Mouse (Mus musculus) ovary, postnatal 36 days (tissue): ENCODE data around the gene Sbsn.

ENCODE experiments used
- DNase-seq: peaks from one replicate; pipeline ENCODE4 v3.0.0; 2022; ENCODE audit warnings: low spot score, mixed read lengths

Sbsn gene

DNA sequence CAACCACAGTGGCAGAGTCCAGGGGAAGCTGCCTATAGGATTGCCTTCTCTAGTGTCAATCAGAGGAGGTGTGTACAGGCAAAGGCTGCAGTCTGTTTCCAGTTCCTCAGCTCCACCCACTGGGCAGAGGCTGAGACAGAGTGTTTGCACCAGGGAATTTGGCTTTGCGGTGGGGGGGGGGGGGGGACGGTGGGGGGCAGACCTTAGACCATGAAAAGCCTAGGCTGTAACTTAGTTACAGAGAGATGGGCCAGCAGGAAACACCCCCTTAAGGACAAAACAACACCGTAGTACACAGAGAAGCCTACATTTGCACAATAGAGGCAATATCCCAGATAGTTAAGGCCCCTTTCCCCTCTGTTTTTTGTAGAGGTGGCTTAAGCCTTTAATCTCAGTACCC lies 5.7 kb downstream of the Sbsn start:
- DNase-seq: no peak

DNA sequence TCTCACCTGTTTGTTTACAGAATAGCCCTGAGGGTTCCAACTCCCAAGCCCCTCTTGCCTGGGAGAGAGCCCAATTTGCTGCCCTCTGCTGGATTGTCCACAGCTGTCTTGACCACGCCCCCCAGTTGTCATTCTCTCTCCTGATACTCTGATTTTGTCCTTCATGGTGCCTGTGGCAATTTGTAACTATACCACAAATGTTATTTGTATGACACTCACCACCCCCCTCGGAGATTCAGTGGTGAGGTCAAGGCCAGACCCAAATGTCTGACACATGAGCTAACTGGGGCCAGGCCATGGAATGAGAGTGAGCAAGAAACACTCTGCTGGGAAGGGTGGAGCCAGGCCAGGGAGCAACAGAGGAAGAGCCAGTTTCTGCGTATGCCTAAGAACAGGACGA lies 7.6 kb downstream of the Sbsn start:
- DNase-seq: no peak

DNA sequence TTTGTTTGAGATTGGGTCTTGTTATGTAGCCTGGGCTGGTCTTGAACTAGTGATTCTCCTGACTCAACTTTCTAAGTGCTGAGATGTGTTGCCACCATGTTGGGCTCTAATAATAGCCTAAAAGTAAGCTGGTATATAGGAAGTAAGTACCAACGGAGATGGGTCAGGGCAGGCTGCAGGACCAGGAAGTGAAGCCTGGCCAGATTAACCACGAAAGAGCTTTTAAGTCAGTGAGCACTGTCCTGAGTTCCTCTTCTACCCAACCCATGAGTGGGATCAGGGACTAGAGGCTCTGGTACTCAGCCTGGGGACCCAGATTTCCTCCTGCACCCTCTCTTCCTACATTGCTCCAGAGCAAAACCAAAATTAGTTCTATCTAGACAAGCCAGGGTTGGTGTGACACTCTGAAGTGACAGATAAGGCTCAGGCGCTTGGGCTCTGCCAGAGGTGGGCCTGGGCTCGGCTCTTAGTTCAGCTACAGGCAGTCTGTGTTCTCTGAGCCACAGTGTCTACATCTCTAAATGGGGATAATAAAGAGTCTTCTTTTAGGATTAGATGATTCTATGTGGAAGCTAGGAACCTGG lies 10.6 kb downstream of the Sbsn start:
- no peak for DNase-seq

DNA sequence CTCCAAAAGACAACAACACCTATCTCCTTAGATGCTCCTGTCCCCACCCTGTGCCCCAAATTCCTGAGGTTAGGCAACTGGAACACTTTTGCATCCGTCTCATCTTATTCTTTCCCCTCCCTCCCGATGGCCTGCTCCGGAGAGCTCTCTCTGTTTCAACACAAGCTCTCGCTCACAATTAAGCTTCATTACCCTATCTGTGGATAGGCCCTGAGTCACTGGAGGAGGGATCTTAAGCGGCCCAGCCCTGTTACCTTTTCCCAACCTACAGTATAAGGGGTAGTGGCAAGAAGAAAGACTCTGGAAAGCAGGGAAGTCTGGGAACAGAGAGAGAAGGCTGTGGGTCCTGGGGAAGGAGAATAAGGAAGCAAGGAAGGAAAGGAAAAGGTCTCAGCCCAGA lies 12.2 kb downstream of the Sbsn start, which contains the start of gene Dmkn:
Gene Dmkn, plus strand, starts transcription at position 301 of the 400 bp plus-strand sequence.
- DNase-seq: no peak

DNA sequence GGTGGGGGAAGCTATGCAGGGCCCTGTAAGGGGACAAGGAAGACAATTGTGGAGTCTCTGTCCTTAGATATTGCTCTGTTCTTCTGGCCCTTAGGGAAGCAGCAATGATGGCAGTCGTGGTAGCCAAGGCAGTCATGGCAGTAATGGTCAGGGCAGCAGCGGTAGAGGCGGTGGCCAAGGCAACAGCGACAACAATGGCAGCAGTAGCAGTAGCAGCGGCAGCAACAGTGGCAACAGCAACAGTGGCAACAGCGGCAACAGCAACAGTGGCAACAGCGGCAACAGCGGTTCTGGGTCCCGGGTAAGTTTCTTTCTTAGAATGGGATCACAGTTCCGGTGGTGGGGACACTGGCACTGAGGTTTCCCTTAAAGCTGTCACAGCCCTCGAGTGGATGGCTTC lies 13.9 kb downstream of the Sbsn start:
- no peak for DNase-seq

DNA sequence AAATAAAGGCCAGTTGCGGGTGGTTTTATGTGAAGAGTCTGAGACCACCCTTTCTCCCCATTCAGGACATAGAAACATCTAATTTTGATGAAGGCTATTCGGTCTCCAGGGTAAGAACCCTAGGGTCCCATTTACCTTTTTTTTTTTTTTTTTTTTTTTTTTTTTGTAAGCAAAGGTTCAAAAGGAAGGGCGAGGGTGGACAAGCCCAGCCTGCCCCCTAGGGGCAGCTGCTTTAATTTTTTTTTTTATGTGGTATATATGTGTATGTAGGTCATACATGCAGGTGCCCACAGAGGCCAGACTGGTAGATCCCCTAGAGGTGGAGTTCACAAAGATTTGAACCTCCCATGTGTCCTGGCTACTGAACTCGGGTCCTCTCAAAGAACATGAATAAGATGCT lies 15.1 kb downstream of the Sbsn start:
- DNase-seq: no peak

DNA sequence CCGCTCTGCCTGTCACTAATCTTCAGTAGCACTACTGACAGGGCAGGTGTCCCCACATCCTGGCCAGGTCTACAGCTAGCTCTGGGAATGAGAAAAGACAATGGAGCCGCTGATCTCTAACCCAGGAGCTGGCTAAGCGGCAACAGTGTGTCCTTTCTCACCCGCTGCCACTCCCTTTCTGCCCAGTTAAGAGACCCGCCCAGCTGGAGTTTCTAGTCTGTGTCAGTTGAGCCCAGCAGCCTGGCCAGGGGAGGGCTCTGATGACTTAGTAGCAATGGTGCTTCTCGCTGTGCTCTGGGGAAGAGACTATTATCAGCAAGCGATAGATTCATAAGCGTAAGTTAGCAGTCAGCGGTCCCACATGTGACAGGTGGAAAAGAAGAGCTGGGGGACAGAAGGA lies 18.0 kb downstream of the Sbsn start:
- DNase-seq: no peak

DNA sequence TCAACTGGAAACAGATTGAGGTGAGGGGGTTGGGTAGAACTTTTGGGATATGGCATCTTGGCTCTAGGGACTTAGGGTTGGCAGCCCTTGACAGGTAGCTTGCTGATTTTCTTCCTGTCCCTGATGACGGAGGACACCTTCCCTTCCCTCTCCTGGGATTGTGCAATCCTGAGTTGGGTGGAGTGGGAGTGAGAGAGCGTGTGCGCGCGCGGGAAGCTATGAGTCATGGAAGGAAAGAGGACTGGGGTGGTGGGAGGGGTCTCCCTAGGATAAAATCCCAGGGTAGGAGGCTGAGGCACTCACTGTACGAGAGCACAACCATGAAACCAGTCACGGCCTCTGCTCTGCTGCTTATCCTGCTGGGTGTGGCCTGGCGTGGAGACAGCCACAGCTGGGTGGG lies 24.8 kb downstream of the Sbsn start:
- no peak for DNase-seq

DNA sequence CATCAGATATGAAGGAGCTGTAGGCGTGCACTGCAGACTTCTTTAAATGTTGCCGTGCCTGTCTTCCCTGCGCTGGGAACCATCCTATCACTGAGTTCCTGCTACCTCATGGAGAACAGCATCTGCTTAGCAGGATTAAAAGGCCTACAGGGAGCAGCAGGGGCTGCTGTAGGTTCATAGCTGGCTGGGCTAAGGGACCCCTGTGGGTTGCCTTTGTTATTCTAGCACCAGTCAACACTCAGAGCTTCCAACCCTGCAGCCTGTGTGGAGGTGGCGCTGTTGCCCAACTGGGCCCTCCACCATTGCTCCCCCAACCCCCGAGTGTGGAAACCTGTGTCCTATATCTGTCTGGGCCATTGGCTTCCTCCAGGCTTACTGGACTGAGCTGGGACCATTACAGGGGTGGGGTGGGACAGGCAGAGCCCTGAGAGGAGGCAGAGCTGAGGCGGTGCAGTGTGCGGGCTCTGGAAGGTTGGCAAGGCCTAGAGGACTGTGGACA lies 25.9 kb downstream of the Sbsn start:
- DNase-seq: no peak

DNA sequence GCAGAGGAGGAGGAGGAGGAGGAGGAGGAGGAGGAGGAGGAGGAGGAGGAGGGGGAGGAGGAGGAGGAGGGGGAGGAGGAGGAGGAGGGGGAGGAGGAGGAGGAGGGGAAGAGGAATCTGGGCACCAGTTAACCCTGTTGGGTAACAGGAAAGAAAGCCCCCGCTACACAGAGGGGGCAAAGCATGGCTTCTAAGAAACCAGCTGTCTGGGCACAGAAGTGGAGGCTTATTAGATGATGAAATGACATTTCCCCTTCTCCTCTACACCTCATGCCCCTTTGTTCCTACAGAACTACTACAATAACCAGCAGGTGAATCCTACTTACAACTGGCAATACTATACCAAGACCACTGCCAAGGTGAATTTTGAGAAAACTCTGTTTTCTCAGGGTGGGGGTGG lies 26.6 kb downstream of the Sbsn start:
- no peak for DNase-seq

DNA sequence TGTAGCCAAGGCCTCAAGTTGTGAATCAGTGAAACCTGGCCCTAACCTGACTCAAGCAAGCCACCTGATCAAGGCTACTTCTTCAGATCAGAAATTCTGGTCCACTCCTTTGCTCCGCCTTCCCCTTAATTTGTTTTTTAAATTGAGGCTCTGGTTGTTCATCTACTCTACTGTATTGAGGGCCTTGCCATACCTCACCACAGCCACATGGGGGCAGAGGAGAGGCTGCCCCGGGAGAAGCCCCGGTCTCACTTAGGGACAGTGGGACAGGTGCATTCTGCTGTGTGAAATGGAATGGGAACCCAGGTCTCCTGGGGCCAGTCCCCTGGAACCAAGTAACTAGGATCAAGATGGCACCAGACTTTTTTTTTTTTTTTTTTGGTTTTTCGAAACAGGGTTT lies 30.5 kb downstream of the Sbsn start:
- no peak for DNase-seq

DNA sequence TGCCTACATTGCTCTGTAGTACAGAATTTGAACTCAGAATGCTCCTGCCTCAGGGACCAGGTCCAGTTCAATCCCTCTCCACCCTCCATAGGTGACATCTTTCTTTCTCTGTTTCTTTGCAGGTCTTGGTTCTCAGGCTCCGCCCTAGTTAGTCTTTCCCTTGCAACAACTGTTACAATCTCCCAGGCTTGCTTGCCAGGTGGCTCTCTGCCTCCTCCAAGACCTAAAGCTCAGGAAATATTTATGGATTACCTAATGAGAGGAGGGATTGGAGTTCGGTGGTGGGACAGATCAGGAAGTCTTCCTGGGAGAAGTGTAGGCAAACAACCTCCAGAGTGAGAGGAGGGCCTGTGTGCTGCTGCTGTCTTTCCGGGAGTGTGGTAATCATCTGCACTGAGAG lies 31.4 kb downstream of the Sbsn start:
- no peak for DNase-seq

DNA sequence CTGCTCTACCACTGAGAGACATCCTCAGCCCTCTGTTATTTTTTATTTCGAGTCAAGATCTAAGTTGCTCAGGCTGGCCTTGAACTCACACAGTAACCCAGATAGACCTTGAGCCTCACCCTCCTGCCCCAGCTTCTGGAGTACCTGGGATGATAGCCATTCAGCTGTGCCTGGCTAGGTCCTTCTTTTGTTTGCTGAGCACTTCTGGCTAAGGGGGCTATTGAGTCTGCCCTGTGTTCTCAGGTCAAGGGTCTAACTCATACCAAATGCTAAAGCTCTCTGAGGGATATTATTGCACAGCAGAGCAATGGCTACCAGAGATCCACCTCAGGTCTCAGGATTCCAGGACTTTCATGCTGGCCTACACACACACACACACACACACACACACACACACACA lies 33.9 kb downstream of the Sbsn start:
- no peak for DNase-seq

DNA sequence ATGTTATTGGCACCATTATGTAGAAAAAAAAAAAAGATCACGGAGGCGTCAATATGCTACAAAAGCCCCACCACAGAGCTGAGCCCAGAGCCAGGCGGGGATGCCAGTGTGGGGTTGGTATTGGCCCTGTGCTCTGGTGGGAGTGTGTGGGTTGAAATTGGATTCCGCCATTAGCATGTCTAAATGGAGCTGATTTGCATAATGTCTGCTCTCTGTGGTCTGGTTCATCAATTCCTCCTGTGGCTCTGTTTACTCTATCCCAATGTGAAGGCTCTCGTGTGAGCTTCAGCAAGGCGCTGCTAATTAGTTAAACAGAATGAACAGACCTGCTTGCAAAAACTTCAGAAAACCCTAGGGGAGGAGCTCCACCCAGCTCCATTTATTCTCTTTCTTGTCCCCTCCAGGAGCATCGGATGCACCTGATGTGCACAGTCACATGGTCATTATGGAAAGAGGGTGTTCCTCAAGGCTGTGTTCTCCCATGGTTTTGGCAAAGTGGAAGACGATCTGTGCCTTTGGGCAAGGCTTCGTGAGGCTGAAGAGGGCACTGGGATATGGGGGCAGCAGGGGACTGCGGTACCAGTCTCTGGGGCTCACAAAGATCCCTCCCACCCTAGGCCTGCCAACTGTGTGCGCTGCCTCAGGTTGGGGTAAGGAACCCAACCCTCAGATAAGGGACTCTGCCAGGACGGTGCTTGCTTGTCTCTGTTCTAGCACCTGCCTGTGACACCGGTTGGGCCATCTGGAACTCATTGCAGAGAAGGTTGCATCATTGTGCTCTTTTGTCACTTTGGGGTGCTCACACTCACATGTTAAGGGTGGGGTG lies 34.7 kb downstream of the Sbsn start:
- no peak for DNase-seq

DNA sequence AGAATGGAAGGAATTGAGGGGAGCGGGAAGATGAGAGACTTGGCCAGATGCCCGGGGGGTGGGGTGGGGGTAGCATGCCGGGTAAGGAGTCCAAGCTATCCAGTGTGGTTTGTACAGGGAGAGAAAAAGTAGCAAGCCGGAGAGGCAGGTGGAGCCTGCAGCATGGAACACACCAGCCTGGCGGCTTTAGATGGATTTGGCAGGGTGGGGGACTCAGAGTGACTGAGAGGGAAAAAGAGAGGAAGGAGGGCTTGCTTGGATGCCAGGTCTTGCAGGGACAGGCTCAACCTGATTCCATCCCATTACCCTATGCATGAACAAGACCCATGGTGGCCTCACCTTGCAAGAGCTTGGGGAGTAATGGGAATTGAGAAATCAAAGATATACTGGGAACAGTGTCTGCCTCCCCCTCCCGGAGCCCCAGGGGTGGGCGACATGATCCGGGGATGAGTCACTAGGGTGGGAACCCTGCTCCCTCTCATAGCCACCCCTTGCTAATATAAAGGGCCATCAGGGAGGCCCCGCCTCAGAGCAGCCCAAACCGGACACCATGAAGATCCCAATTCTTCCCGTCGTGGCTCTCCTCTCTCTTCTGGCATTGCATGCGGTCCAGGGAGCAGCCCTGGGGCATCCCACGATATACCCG lies 36.2 kb downstream of the Sbsn start, which contains the start of gene Krtdap:
Gene Krtdap, plus strand, starts transcription at position 520 of the 646 bp plus-strand sequence.
- DNase-seq: no peak

DNA sequence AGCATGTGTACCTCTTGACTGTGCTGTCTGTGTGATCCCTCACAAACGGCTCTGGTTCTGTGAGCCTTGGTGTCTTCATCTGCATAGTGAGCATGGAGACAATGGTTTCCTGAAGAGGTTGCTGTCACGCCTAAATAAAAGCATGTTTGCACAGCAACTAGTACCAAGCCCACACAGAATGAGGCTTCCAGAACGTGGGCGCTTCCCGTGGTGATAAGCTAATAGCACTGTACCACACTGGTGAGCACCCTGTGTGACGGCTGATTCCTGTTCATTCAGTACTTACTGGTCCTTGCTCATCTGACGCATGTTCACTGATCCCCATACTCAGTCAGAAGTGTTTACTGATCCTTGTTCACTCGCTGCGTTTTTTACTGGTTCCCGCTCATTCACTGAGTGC lies 38.9 kb downstream of the Sbsn start:
- DNase-seq: no peak

DNA sequence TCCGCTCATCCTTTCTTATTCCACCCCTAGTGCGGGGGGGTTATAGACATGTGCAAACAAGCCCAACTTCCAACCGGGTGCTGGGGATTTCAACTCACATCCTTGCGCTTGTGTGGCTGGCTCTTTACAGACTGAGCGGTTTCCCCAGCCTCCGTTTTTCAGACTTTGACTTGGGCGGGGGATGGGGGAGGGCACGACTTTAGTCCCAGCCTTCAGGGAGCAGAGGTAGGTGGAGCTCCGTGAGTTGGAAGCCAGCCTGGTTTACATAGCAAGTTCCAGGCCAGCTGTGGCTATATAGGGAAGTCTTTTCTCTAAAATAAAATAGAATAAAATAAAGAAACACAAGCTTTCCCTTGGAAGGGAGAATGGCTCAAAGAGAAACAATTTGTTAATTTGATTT lies 40.6 kb downstream of the Sbsn start:
- DNase-seq: no peak

DNA sequence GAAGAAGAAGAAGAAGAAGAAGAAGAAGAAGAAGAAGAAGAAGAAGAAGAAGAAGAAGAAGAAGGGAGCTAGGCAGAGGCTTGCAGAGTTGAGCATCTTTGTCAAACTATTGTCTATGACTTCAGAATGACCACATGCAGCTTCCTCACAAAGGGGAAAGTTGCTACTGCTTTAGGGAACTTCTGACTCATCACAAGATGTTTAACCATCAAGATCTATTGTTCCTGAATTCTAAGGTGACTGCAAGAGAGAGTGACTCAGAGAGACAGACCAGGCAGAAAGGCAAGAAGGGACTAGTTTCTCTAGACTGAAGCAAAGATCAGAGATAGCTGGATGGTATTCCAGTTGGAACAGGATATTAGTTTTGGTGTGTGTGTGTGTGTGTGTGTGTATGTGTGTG lies 43.6 kb downstream of the Sbsn start:
- no peak for DNase-seq

DNA sequence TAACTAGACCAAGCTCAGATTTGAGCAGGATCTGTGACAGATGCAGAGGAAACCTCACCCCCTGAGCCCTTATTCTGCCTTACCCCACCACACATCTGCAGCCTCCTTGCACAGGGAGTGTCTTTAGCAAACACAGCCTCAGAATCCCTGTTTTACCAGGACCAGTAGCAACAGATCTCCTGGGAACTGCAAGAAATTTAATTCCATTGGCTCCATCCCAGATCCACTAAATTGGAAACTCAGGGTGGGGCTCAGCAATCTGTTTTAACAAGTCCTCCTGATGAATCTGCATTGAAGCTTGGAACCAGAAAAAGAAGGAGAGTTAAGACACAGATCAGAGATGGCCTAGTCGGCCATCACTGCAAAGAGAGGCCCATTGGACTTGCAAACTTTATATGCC lies 45.5 kb downstream of the Sbsn start:
- DNase-seq: no peak

DNA sequence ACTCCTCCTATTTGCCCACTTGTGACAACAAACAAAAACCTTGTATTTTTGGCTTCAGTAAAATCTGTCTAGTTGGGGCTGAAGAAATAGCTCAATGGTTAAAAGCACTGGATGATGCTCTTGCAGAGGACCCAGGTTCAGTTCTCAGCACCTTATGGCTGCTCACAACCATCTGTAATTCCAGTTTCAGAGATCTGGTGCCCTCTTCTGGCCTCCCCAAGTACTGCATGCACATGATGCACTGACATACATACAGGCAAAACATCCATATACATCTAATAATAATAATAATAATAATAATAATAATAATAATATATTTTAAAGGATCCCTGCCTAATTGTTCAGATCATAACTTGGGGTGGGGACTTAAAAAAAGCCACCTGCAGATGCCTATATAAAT lies 49.4 kb downstream of the Sbsn start:
- DNase-seq: no peak

DNA sequence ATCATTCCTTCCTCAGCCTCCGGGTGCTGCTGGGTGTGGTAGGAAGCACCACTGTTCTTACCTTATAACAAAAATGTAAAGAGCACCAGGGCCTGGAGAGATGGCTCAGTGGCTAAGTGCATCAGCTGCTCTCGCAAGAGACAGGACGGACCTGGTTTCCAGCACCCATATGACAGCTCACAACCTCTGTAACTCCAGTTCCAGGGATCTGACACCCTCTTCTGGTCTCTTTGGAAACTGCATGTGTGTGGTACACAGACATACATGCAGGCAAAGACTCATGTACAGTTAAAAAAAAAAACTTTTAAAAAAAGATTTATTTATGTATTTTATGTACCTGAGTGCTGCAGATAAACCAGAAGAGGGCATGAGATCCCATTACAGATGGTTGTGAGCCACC lies 52.0 kb downstream of the Sbsn start:
- DNase-seq: no peak

DNA sequence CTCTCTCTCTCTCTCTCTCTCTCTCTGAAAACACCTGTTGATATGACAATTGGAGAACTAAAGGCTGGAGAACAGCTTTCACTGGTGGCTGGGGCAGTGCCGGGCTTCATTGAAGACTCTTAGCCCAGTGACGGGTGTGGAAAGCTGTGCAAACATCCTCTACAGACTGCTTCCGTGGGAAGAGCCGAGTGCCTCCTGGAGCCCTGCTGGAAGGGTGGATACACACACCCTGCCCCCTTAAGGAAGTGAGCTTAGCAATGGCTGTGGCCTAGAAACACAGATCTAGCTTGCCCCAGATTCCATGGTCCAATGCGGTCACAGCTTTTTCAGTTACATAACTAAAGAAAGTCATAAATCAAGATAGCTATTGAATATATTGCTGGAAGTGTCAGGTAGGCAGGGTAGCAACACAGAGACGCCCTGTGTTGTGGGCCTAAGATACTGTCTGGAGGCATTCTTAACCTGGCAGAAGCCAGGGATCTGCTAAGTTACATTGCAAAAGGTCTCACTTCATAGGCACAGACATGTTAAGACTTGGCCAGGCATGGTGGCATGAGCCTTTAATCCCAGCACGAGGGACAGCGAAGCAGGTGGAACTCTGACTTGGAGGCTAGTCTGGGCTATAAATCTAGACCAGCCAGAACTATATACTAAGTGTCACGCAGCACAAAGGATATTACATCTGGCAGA lies 52.9 kb downstream of the Sbsn start:
- no peak for DNase-seq
